Mouse (Mus musculus) lung, postnatal 0 days (tissue): ENCODE results near the gene Tst.

Source experiments
- CTCF ChIP-seq: IDR thresholded peaks from 2 replicates; pipeline ENCODE4 v1.5.1; 2016; ENCODE audit warnings: antibody characterized with exemption, mild to moderate bottlenecking
- EP300 ChIP-seq: IDR thresholded peaks from 2 replicates; pipeline ENCODE4 v1.6.1; 2016; ENCODE audit warnings: antibody characterized with exemption, mild to moderate bottlenecking, control low read depth

DNA sequence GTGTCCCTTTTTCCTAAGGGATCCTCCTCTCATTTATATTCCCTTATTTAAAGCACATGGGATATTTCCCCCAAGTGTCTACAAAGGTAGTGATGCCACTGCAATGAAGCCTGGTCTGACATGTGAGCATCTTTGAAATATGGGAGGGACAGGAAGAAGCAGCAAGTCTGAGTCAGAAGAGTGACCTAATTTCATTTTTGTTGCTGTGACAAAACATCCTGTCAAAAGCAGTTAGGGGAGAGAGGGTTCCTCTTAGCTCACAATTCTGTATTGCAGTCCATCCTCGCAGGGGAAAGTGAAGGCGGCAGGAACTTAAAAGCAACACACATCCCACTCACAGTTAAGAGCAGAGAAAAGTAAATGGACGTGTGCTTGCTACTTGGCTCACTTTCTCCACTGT, 14.9 kb downstream of the Tst start:
- TF ChIP-seq EP300 (no peak), CTCF (no peak)
